Mouse (Mus musculus) neural tube, embryonic 15.5 days (tissue): ENCODE measurements around the gene Irf2bp2. TPM values are rescaled to one million over a fixed set of nuclear protein-coding genes. Genes with fewer than 3 reads are reported as not detected.
A peak's percentile ranks its signal among the peaks of the same experiment; 100 is the strongest.
"Not testable (repeated sequence)": the region's sequence is repeated elsewhere in the genome, so short reads cannot be mapped to it uniquely, and the experiment has no call there.

Experiments
- ATAC-seq: fragments of 200-750 bp; cut with Nextera tagmentation; 2 replicates; pipeline ENCODE4 v1.8.0; 2017; ENCODE audit warnings: mild to moderate bottlenecking, moderate TSS enrichment, moderate library complexity; ENCODE audit not compliant: low FRiP score
- H3K27ac ChIP-seq: fragments of 300-500 bp; sonication (generic); replicated peaks from 2 replicates; pipeline ENCODE4 v1.5.1; 2015; ENCODE audit warnings: mild to moderate bottlenecking, inconsistent platforms
- H3K27me3 ChIP-seq: fragments of 300-500 bp; sonication (generic); replicated peaks from 2 replicates; pipeline ENCODE4 v1.6.1; 2015; ENCODE audit warnings: inconsistent platforms
- H3K36me3 ChIP-seq: fragments of 300-500 bp; sonication (generic); 2 replicates; pipeline ENCODE4 v1.6.1; 2015; ENCODE audit warnings: inconsistent platforms
- H3K4me1 ChIP-seq: fragments of 300-500 bp; sonication (generic); 2 replicates; pipeline ENCODE4 v1.6.1; 2015; ENCODE audit warnings: inconsistent platforms
- H3K4me2 ChIP-seq: fragments of 300-500 bp; sonication (generic); 2 replicates; pipeline ENCODE4 v1.6.1; 2015; ENCODE audit warnings: inconsistent platforms, mild to moderate bottlenecking, moderate library complexity
- H3K4me3 ChIP-seq: fragments of 300-500 bp; sonication (generic); replicated peaks from 2 replicates; pipeline ENCODE4 v1.5.1; 2015; ENCODE audit warnings: mild to moderate bottlenecking, inconsistent platforms
- H3K9ac ChIP-seq: fragments of 300-500 bp; sonication (generic); replicated peaks from 2 replicates; pipeline ENCODE4 v1.6.1; 2015; ENCODE audit warnings: mild to moderate bottlenecking, inconsistent platforms
- H3K9me3 ChIP-seq: fragments of 300-500 bp; sonication (generic); replicated peaks from 2 replicates; pipeline ENCODE4 v1.6.1; 2016; ENCODE audit warnings: inconsistent platforms
- WGBS: fragments of 180-500 bp; shearing (Covaris S2); methylation state at CpG from one replicate; pipeline ENCODE4 v1.1.7; 2015; ENCODE audit warnings: mixed read lengths; 5-methylcytosine and 5-hydroxymethylcytosine counted together
- polyA plus RNA-seq: library from polyadenylated mRNA; unstranded; fragments of >200 nt; fragmentation: Nextera tagmentation; extraction: Ambion mirVana; gene quantifications from 2 replicates; pipeline ENCODE4 v1.2.1, GENCODE M21; 2015

Irf2bp2 gene
- polyA plus RNA-seq, 1 experiment from 2014 or later: 9.8 TPM

- H3K27ac ChIP-seq, H3K27me3 ChIP-seq, H3K36me3 ChIP-seq, H3K4me2 ChIP-seq, ATAC-seq, H3K9ac ChIP-seq, H3K4me3 ChIP-seq, H3K9me3 ChIP-seq: not testable (repeated sequence)
- peaks cover 48% of the 10 kb centered on the region for H3K4me1 ChIP-seq
- 94% methylated on average over 6 of the region's 6 CpGs for WGBS
These were observed 6.6 kb upstream of the Irf2bp2 start for GRCm38 (mm10) chr8:126600388-126600787.

DNA sequence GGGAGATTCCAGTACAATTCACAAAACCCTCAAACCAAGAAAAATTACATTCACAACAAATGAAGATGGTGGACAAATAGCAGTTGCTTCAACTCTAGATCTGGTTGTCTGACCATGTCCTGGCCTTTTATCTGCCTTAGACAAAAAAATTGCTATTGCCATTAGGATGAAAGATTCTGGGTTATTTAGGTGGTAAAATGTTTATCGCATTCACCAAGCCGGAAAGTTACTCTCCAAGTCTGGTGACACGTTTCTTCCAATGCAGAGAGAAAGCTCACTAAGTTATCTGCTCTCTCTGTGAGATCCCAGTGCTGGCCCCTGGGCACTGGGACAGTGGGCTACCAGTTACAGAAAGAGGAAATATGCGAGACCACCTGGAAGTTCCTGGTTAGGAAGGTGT is 5.5 kb upstream of the Irf2bp2 start:
- Histone ChIP-seq H3K4me2 (no peak overlapping the region), H3K27me3 (no peaks in the 10 kb centered on the region), H3K9me3 (no peaks in the 10 kb centered on the region), H3K36me3 (no peaks in the 10 kb centered on the region), H3K9ac (no peak overlapping the region), H3K4me3 (no peak overlapping the region), H3K4me1 (peaks cover 56% of the 10 kb centered on the region), H3K27ac (no peak overlapping the region)
- WGBS: 91% methylated on average over 4 of the region's 4 CpGs
- ATAC-seq: no peak

DNA sequence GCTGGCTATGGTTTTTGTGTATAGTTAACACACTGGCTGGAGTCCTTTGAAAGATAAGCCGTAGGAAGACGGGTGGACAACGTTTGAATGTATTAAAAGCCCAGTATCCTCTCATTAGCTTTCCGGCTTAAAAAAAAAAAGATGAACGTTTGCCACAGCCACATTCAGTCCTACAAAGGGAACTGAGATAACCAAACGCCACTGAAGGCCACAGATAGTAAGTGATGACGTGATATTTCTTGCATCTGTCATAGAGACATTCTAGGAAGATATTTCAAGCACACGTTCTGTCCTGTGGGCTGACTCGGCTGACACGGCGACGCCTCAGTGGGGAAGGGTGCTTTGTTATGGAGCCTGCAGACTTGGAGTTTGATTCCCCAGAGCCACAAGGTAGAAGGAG is 4.4 kb upstream of the Irf2bp2 start:
- Histone ChIP-seq H3K4me1 (peaks cover 52% of the 10 kb centered on the region), H3K4me3 (no peak overlapping the region), H3K27ac (no peak overlapping the region), H3K9ac (no peak overlapping the region), H3K9me3 (no peaks in the 10 kb centered on the region), H3K4me2 (no peak overlapping the region), H3K27me3 (no peaks in the 10 kb centered on the region), H3K36me3 (no peaks in the 10 kb centered on the region)
- no peak for ATAC-seq
- 65% methylated on average over 12 of the region's 12 CpGs for WGBS

DNA sequence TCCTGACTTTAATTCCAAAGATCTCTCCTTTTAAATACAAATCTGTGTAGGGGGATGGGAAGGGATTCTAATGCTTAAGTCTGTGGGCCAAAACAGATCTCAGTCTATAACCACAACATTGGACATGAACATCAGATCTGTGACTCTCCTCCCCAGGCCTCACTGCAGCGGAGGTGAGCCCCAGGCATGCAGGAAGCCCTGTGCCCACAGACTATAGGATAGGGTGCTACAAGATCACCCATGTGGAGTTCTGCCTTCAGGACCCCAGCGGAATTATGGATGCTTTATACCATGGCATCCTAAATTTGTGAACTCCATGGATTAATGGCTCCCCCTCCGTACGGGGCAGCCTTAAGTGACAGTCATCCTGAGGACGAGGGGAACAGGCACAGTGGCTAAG is 2.9 kb upstream of the Irf2bp2 start:
- Histone ChIP-seq H3K9me3 (no peaks in the 10 kb centered on the region), H3K4me1 (peaks cover 43% of the 10 kb centered on the region), H3K27me3 (no peaks in the 10 kb centered on the region), H3K4me3 (no peak overlapping the region), H3K9ac (peak overlapping the region; percentile 76; the same call in 1 of the 2 replicates), H3K27ac (peak overlapping the region; percentile 99), H3K4me2 (peak overlapping the region; percentile 98), H3K36me3 (no peaks in the 10 kb centered on the region)
- no peak for ATAC-seq
- 82% methylated on average over 5 of the region's 5 CpGs for WGBS

GRCm38 (mm10) chr8:126596097-126596634 is 2.4 kb upstream of the Irf2bp2 start:
- ATAC-seq: 0 out of 2 replicates have a peak, but pooled peaks have one; percentile 11
- Histone ChIP-seq H3K9ac (peak overlapping the region; percentile 76), H3K27me3 (no peaks in the 10 kb centered on the region), H3K27ac (peak overlapping the region; percentile 99), H3K4me2 (peak overlapping the region; percentile 98), H3K36me3 (no peaks in the 10 kb centered on the region), H3K4me3 (peak overlapping the region; percentile 94; the same call in 1 of the 2 replicates), H3K4me1 (peaks cover 43% of the 10 kb centered on the region), H3K9me3 (no peaks in the 10 kb centered on the region)
- 6% methylated on average over 12 of the region's 12 CpGs for WGBS

GRCm38 (mm10) chr8:126595204-126596061 is 1.6 kb upstream of the Irf2bp2 start:
- Histone ChIP-seq H3K9ac (peak overlapping the region; percentile 76), H3K4me1 (peaks cover 40% of the 10 kb centered on the region), H3K4me2 (peak overlapping the region; percentile 98), H3K27ac (peak overlapping the region; percentile 99), H3K4me3 (peak overlapping the region; percentile 94), H3K9me3 (no peaks in the 10 kb centered on the region), H3K27me3 (no peaks in the 10 kb centered on the region), H3K36me3 (no peaks in the 10 kb centered on the region; the same call in 1 of the 2 replicates)
- whole genome bisulfite sequencing: 9% methylated on average over 16 of the region's 16 CpGs
- ATAC-seq: no peak

DNA sequence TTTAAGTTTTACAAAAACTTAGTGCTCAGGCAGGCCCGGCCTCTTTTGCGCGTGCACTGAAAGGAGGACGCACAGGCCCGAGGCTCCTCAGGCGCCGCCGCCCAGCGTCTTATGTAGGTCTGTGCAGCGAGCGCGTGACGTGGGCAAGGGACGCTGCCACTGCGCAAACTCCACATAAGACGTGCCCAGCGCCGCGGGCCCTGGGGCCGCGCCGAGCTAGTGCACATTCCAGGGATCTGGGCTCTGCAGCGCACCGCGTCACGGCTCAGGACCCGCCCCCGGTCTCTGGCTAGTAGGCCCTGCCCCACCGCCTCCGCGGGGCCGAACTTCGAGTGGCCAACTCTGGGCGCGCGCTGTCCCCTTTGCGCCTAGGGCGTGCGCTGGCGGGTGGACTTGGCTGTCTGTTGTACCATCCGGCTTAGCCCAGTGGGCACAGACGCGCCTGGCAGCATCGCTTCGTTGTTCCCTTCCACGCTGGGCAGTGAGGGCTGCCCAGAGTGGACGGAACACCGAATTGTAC is 755 bp upstream of the Irf2bp2 start:
- Histone ChIP-seq H3K4me3 (peak overlapping the region; percentile 94), H3K9ac (peak overlapping the region; percentile 76), H3K27ac (peak overlapping the region; percentile 99), H3K9me3 (no peaks in the 10 kb centered on the region), H3K27me3 (no peaks in the 10 kb centered on the region), H3K4me2 (peak overlapping the region; percentile 98), H3K36me3 (no peaks in the 10 kb centered on the region; the same call in 1 of the 2 replicates), H3K4me1 (peaks cover 48% of the 10 kb centered on the region)
- WGBS: under 1% methylated on average over 48 of the region's 48 CpGs
- peak; percentile 93 for ATAC-seq

DNA sequence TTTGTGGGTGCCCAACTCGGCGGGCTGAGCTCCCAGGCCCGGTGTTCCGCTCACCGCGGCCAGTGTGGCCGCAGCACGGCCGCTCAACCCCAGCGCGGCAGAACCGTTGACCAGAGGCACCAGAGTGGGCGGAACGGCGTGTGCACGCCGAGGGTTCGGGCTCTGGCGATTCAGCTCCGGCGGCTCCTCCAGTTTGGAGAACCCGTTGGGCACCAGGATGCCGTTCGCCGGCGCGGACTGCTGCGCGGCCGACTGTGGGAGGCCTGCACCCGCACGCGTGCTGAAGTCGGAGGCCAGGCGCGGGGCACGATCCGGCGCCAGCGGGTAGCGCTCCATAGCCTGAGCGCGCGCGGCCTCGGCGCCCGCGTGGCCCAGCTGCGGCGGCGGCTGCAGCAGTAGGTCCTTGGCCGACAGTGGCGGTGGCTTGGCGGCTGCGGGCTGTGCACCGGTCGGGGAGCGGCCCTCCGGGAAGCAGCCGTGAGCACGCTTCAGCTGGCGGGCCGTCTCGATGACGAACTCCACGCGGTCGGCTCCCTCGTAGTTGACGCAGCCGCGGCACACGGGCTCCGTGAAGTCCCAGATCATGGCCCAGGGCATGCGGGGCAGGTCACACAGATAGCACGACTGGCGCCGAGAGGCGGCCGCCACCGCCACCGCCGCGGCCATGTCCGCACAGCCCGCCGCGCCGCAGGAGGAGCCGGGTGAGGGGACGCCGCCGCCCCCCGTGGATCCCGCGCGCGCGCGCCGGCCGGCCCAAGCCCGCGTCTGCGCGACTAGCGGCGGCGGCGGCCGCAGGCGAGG is 815 bp downstream of the Irf2bp2 start:
- no peaks in the 10 kb centered on the region for H3K27me3 ChIP-seq
- ATAC-seq: no peak
- peak overlapping the region; percentile 99 for H3K27ac ChIP-seq
- H3K9ac ChIP-seq: peak overlapping the region; percentile 99
- H3K9me3 ChIP-seq: no peaks in the 10 kb centered on the region
- WGBS: under 1% methylated on average over 105 of the region's 113 CpGs
- H3K4me1 ChIP-seq: peaks cover 61% of the 10 kb centered on the region
- H3K36me3 ChIP-seq: no peaks in the 10 kb centered on the region; the same call in 1 of the 2 replicates
- H3K4me3 ChIP-seq: peak overlapping the region; percentile 94
- H3K4me2 ChIP-seq: peak overlapping the region; percentile 98

- H3K4me2 ChIP-seq: peak overlapping the region; percentile 98
- peaks cover 64% of the 10 kb centered on the region for H3K4me1 ChIP-seq
- H3K27me3 ChIP-seq: no peaks in the 10 kb centered on the region
- H3K36me3 ChIP-seq: peaks cover 3% of the 10 kb centered on the region; the same call in 1 of the 2 replicates
- H3K4me3 ChIP-seq: peak overlapping the region; percentile 94
- WGBS: under 1% methylated on average over 40 of the region's 45 CpGs
- no peak for ATAC-seq
- H3K9ac ChIP-seq: peak overlapping the region; percentile 99
- H3K9me3 ChIP-seq: no peaks in the 10 kb centered on the region
- peak overlapping the region; percentile 99 for H3K27ac ChIP-seq
These were observed 1.4 kb downstream of the Irf2bp2 start for GRCm38 (mm10) chr8:126592381-126592770.

DNA sequence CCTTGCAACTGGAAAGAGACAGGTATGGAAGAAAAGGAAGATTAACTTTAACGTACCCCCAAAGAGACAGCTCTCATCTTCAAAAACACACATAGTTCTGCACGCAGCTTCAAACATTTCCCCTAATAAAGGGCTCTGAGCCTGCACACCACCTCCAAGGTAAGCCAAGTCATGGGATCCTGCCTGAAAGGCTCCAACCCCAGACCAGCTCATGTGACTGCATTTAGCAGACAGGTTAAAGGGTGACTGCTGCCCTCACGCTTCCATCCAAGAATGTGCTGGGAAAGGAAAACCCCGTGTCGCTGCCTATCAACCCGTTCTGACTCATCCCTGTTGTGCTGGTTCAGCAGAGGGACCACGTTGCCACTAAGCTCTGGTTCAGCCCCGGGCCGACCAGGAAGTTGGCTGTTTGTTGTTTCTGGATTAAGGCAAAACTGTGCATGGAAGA is 1.9 kb downstream of the Irf2bp2 start:
- Histone ChIP-seq H3K9me3 (no peaks in the 10 kb centered on the region), H3K27ac (peak overlapping the region; percentile 99), H3K4me2 (peak overlapping the region; percentile 98), H3K4me3 (peak overlapping the region; percentile 94), H3K36me3 (peaks cover 5% of the 10 kb centered on the region; the same call in 1 of the 2 replicates), H3K4me1 (peaks cover 65% of the 10 kb centered on the region), H3K27me3 (no peaks in the 10 kb centered on the region), H3K9ac (peak overlapping the region; percentile 99)
- 2% methylated on average over 9 of the region's 9 CpGs for WGBS
- ATAC-seq: no peak

DNA sequence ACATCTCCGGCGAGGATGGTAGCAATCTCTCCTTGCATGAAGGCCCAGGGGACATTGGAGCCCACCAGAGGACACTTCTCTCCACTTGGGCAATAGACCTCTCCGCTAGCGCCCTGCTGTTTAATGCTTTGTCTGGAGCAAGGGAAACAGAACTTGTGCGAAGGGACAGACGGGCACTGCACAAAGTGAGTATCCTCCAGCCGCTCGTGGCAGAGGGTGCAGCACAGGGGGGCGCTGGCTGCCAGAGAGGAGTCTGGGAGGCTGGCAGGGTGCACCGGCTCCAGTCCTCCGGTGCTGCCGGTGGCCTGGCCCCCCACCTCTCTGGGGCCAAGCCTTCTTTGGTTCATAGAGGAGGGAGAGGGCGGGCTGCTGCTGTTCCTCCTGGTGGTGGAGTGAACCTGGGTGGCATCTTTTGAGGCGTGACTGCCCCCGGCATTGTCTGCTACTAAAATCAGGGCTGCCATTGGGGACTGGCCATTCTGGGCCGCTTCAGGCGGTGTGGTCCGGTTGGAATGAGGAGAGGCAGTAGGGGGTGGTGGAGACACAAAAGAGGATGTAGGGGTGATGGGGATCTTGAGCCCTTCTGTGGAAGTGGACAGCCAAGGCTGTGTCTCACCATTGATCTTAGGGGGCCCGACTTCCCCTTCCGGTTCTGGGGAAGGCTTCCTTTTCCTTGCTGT is 2.5 kb downstream of the Irf2bp2 start:
- H3K4me2 ChIP-seq: peak overlapping the region; percentile 98
- H3K9ac ChIP-seq: peak overlapping the region; percentile 99
- H3K36me3 ChIP-seq: peaks cover 8% of the 10 kb centered on the region; the same call in 1 of the 2 replicates
- H3K9me3 ChIP-seq: no peaks in the 10 kb centered on the region
- peaks cover 65% of the 10 kb centered on the region for H3K4me1 ChIP-seq
- peak overlapping the region; percentile 94 for H3K4me3 ChIP-seq
- ATAC-seq: no peak
- H3K27me3 ChIP-seq: no peaks in the 10 kb centered on the region
- peak overlapping the region; percentile 99 for H3K27ac ChIP-seq
- WGBS: 1% methylated on average over 20 of the region's 20 CpGs
